Mouse (Mus musculus) forebrain, embryonic 14.5 days (tissue): ENCODE measurements at regions not wholly inside any gene's neighbourhood (a gene's known extent, or its start where the extent isn't known, plus 50 kb on each side); places are given as distances from the start of the nearest gene placed in this dataset.
A peak's percentile ranks its signal among the peaks of the same experiment; 100 is the strongest.

ENCODE experiments used
- ATAC-seq: fragments of 200-750 bp; cut with Nextera tagmentation; 2 replicates; pipeline ENCODE4 v1.8.0; 2017; ENCODE audit warnings: mild to moderate bottlenecking, moderate library complexity
- DNase-seq: peaks from one replicate; pipeline ENCODE4 v3.0.0-alpha.2; 2015; ENCODE audit warnings: low spot score
- H3K27ac ChIP-seq: fragments of 300-500 bp; sonication (generic); 2 replicates; pipeline ENCODE4 v1.5.1; 2014; ENCODE audit warnings: low read depth, mild to moderate bottlenecking, control low read depth, low read length, moderate library complexity
- H3K27me3 ChIP-seq: fragments of 300-500 bp; sonication (generic); replicated peaks from 2 replicates; pipeline ENCODE4 v1.6.1; 2014; ENCODE audit warnings: low read length, control low read depth, mixed read lengths; ENCODE audit not compliant: control insufficient read depth, insufficient read depth
- H3K36me3 ChIP-seq: fragments of 300-500 bp; sonication (generic); 2 replicates; pipeline ENCODE4 v1.6.1; 2014; ENCODE audit warnings: low read length, control low read depth; ENCODE audit not compliant: control insufficient read depth, insufficient read depth
- H3K4me1 ChIP-seq: fragments of 300-500 bp; sonication (generic); 2 replicates; pipeline ENCODE4 v1.6.1; 2014; ENCODE audit warnings: antibody characterized with exemption, low read length, control low read depth; ENCODE audit not compliant: control insufficient read depth, insufficient read depth
- H3K4me2 ChIP-seq: fragments of 300-500 bp; sonication (generic); 2 replicates; pipeline ENCODE4 v1.6.1; 2014; ENCODE audit warnings: mild to moderate bottlenecking, control low read depth, low read length
- H3K4me3 ChIP-seq: fragments of 300-500 bp; sonication (generic); 2 replicates; pipeline ENCODE4 v1.5.1; 2014; ENCODE audit warnings: low read depth, low read length, control low read depth
- H3K9ac ChIP-seq: fragments of 300-500 bp; sonication (generic); 2 replicates; pipeline ENCODE4 v1.6.1; 2014; ENCODE audit warnings: mild to moderate bottlenecking, low read length, control low read depth, moderate library complexity
- H3K9me3 ChIP-seq: fragments of 300-500 bp; sonication (generic); replicated peaks from 2 replicates; pipeline ENCODE4 v1.6.1; 2016; ENCODE audit warnings: low read length, control low read depth, mixed read lengths; ENCODE audit not compliant: control insufficient read depth
- WGBS: fragments of 180-500 bp; shearing (Covaris S2); extraction: QIAGEN DNeasy Blood & Tissue Kit; methylation state at CpG from one replicate; pipeline ENCODE4 v1.1.7; 2014; 5-methylcytosine and 5-hydroxymethylcytosine counted together

GRCm38 (mm10) chr11:111526010-111526742 lies 460.2 kb downstream of the Kcnj2 start:
- H3K4me1 ChIP-seq: 0 out of 2 replicates have a peak, but pooled peaks cover 2% of the 10 kb centered on the region
- H3K27me3 ChIP-seq: no peaks in the 10 kb centered on the region
- no peaks in the 10 kb centered on the region for H3K9me3 ChIP-seq
- H3K4me2 ChIP-seq: no peak overlapping the region
- DNase-seq (no peak), ATAC-seq (no peak)
- no peaks in the 10 kb centered on the region for H3K36me3 ChIP-seq
- H3K9ac ChIP-seq: no peak overlapping the region
- no peak overlapping the region for H3K4me3 ChIP-seq
- 85% methylated on average over 6 of the region's 6 CpGs for WGBS
- H3K27ac ChIP-seq: no peak overlapping the region

GRCm38 (mm10) chr11:111529591-111529990 lies 463.6 kb downstream of the Kcnj2 start:
- Histone ChIP-seq H3K4me3 (no peak overlapping the region), H3K27me3 (no peaks in the 10 kb centered on the region), H3K4me1 (no peaks in the 10 kb centered on the region), H3K9ac (no peak overlapping the region), H3K36me3 (no peaks in the 10 kb centered on the region), H3K9me3 (no peaks in the 10 kb centered on the region), H3K27ac (no peak overlapping the region), H3K4me2 (no peak overlapping the region)
- 81% methylated on average over 9 of the region's 9 CpGs for WGBS
- no peak for ATAC-seq
- DNase-seq: no peak

- Histone ChIP-seq H3K4me1 (no peaks in the 10 kb centered on the region), H3K27ac (no peak overlapping the region), H3K4me2 (no peak overlapping the region), H3K9ac (no peak overlapping the region), H3K9me3 (no peaks in the 10 kb centered on the region), H3K36me3 (no peaks in the 10 kb centered on the region), H3K4me3 (no peak overlapping the region), H3K27me3 (no peaks in the 10 kb centered on the region)
- 69% methylated on average over 3 of the region's 3 CpGs for WGBS
- ATAC-seq (no peak), DNase-seq (no peak)
Measured at GRCm38 (mm10) chr11:111530912-111531311, 464.9 kb downstream of the Kcnj2 start.

- Histone ChIP-seq H3K9me3 (no peaks in the 10 kb centered on the region), H3K4me2 (no peak overlapping the region), H3K4me3 (no peak overlapping the region), H3K36me3 (no peaks in the 10 kb centered on the region), H3K27me3 (no peaks in the 10 kb centered on the region), H3K9ac (no peak overlapping the region), H3K4me1 (no peaks in the 10 kb centered on the region), H3K27ac (no peak overlapping the region)
- no peak for ATAC-seq
- peak; percentile 83 for DNase-seq
- 26% methylated on average over 5 of the region's 5 CpGs for WGBS
Measured at GRCm38 (mm10) chr11:111532457-111532856, 466.5 kb downstream of the Kcnj2 start.

- H3K9ac ChIP-seq: no peak overlapping the region
- no peaks in the 10 kb centered on the region for H3K27me3 ChIP-seq
- no peaks in the 10 kb centered on the region for H3K36me3 ChIP-seq
- peak; percentile 29; the same call in 1 of the 2 replicates for ATAC-seq
- WGBS: 48% methylated on average over 17 of the region's 17 CpGs
- H3K27ac ChIP-seq: no peak overlapping the region
- H3K4me3 ChIP-seq: no peak overlapping the region
- no peaks in the 10 kb centered on the region for H3K9me3 ChIP-seq
- no peaks in the 10 kb centered on the region for H3K4me1 ChIP-seq
- H3K4me2 ChIP-seq: no peak overlapping the region
- peak; percentile 87 for DNase-seq
Measured at GRCm38 (mm10) chr11:111536040-111536836, 470.3 kb downstream of the Kcnj2 start.

GRCm38 (mm10) chr11:111537654-111538053 lies 471.7 kb downstream of the Kcnj2 start:
- H3K4me3 ChIP-seq: no peak overlapping the region
- H3K27ac ChIP-seq: no peak overlapping the region
- no peaks in the 10 kb centered on the region for H3K9me3 ChIP-seq
- ATAC-seq (no peak), DNase-seq (peak; percentile 77)
- no peaks in the 10 kb centered on the region for H3K36me3 ChIP-seq
- H3K9ac ChIP-seq: no peak overlapping the region
- H3K4me1 ChIP-seq: no peaks in the 10 kb centered on the region
- whole genome bisulfite sequencing: 32% methylated on average over 3 of the region's 3 CpGs
- H3K4me2 ChIP-seq: no peak overlapping the region
- no peaks in the 10 kb centered on the region for H3K27me3 ChIP-seq

- Histone ChIP-seq H3K4me2 (no peak overlapping the region), H3K4me1 (no peaks in the 10 kb centered on the region), H3K27ac (no peak overlapping the region), H3K4me3 (no peak overlapping the region), H3K9me3 (no peaks in the 10 kb centered on the region), H3K27me3 (no peaks in the 10 kb centered on the region), H3K9ac (no peak overlapping the region), H3K36me3 (no peaks in the 10 kb centered on the region)
- WGBS: 86% methylated on average over 6 of the region's 6 CpGs
- ATAC-seq (no peak), DNase-seq (no peak)
Measured at GRCm38 (mm10) chr11:111539960-111540359, 474.0 kb downstream of the Kcnj2 start.

- 80% methylated on average over 4 of the region's 4 CpGs for WGBS
- ATAC-seq (no peak), DNase-seq (no peak)
- Histone ChIP-seq H3K4me3 (no peak overlapping the region), H3K27me3 (no peaks in the 10 kb centered on the region), H3K4me1 (no peaks in the 10 kb centered on the region), H3K4me2 (no peak overlapping the region), H3K9me3 (no peaks in the 10 kb centered on the region), H3K9ac (no peak overlapping the region), H3K27ac (no peak overlapping the region), H3K36me3 (no peaks in the 10 kb centered on the region)
Measured at GRCm38 (mm10) chr11:111545291-111545690, 479.3 kb downstream of the Kcnj2 start.

- DNase-seq (peak; percentile 44), ATAC-seq (no peak)
- no peak overlapping the region for H3K4me2 ChIP-seq
- 0 out of 2 replicates have a peak, but pooled peaks cover 4% of the 10 kb centered on the region for H3K4me1 ChIP-seq
- no peaks in the 10 kb centered on the region for H3K9me3 ChIP-seq
- H3K9ac ChIP-seq: no peak overlapping the region
- no peaks in the 10 kb centered on the region for H3K27me3 ChIP-seq
- H3K36me3 ChIP-seq: no peaks in the 10 kb centered on the region
- no peak overlapping the region for H3K27ac ChIP-seq
- no peak overlapping the region for H3K4me3 ChIP-seq
Measured at GRCm38 (mm10) chr11:111555131-111555530, 489.2 kb downstream of the Kcnj2 start.
